Mouse (Mus musculus) heart, embryonic 14.5 days (tissue): ENCODE measurements around the gene Hist3h2ba. TPM values are rescaled to one million over a fixed set of nuclear protein-coding genes. Genes with fewer than 3 reads are reported as not detected.

Experiments
- ATAC-seq: fragments of 200-750 bp; cut with Nextera tagmentation; 2 replicates; pipeline ENCODE4 v1.8.0; 2017; ENCODE audit warnings: low read depth, moderate TSS enrichment; ENCODE audit not compliant: insufficient number of reproducible peaks, insufficient read depth, low FRiP score
- H3K27ac ChIP-seq, 2 experiments: fragments of 200-500 bp in 1 of 2; fragments of 300-500 bp in 1 of 2; sonication (generic) in 1 of 2; replicated peaks in 1 of 2; 2 replicates each; pipeline ENCODE4 v1.5.1; 2012 to 2014; ENCODE audit warnings: low read depth in 2 of 2, low read length in 2 of 2, control low read depth in 1 of 2, mild to moderate bottlenecking in 1 of 2, mixed read lengths in 1 of 2; ENCODE audit not compliant: control insufficient read depth in 1 of 2, insufficient read depth in 1 of 2
- H3K27me3 ChIP-seq: fragments of 300-500 bp; sonication (generic); 2 replicates; pipeline ENCODE4 v1.6.1; 2014; ENCODE audit warnings: mild to moderate bottlenecking, low read length, control low read depth; ENCODE audit not compliant: control insufficient read depth, insufficient read depth
- H3K36me3 ChIP-seq: fragments of 300-500 bp; sonication (generic); 2 replicates; pipeline ENCODE4 v1.6.1; 2014; ENCODE audit warnings: mild to moderate bottlenecking, control low read depth, low read length, mixed read lengths; ENCODE audit not compliant: control insufficient read depth, insufficient read depth
- H3K4me1 ChIP-seq, 2 experiments: fragments of 200-500 bp in 1 of 2; fragments of 300-500 bp in 1 of 2; sonication (generic) in 1 of 2; 2 replicates each; pipeline ENCODE4 v1.6.1; 2012 to 2014; ENCODE audit warnings: low read length in 2 of 2, control low read depth in 1 of 2, mixed read lengths in 1 of 2; ENCODE audit not compliant: control insufficient read depth in 2 of 2, insufficient read depth in 2 of 2
- H3K4me2 ChIP-seq: fragments of 300-500 bp; sonication (generic); 2 replicates; pipeline ENCODE4 v1.6.1; 2014; ENCODE audit warnings: mild to moderate bottlenecking, low read length
- H3K4me3 ChIP-seq, 2 experiments: fragments of 200-500 bp in 1 of 2; fragments of 300-500 bp in 1 of 2; sonication (generic) in 1 of 2; 2 replicates each; pipeline ENCODE4 v1.5.1; 2012 to 2014; ENCODE audit warnings: low read length in 2 of 2, mild to moderate bottlenecking in 2 of 2, control low read depth in 1 of 2, low read depth in 1 of 2, moderate library complexity in 1 of 2; ENCODE audit not compliant: control insufficient read depth in 1 of 2, insufficient read depth in 1 of 2
- H3K9ac ChIP-seq: fragments of 300-500 bp; sonication (generic); 2 replicates; pipeline ENCODE4 v1.6.1; 2014; ENCODE audit warnings: mild to moderate bottlenecking, low read length
- H3K9me3 ChIP-seq: fragments of 300-500 bp; sonication (generic); 2 replicates; pipeline ENCODE4 v1.6.1; 2016; ENCODE audit warnings: low read length, control low read depth; ENCODE audit not compliant: control insufficient read depth
- WGBS: fragments of 180-500 bp; shearing (Covaris S2); extraction: QIAGEN DNeasy Blood & Tissue Kit; methylation state at CpG from one replicate; pipeline ENCODE4 v1.1.7; 2014; 5-methylcytosine and 5-hydroxymethylcytosine counted together
- polyA plus RNA-seq: library from polyadenylated mRNA; unstranded; fragments of >200 nt; fragmentation: Nextera tagmentation; extraction: Ambion mirVana; gene quantifications from 2 replicates; pipeline ENCODE4 v1.2.1, GENCODE M21; 2014

Hist3h2ba gene
- polyA plus RNA-seq, 1 experiment from 2014 or later, result 16.0 TPM

GRCm38 (mm10) chr11:58954420-58955142 lies 5.9 kb downstream of the Hist3h2ba start, which contains the start of the genes Hist3h2a and Trim17:
TSS of gene Hist3h2a (plus strand) at chr11:58954685.
TSS of gene Trim17 (plus strand) at chr11:58954685.
- under 1% methylated on average over 49 of the region's 49 CpGs for WGBS
- H3K4me2 ChIP-seq, result peak within 1 kb of the TSS; percentile 95
- H3K9ac ChIP-seq, result peak within 1 kb of the TSS; percentile 83
- peaks cover 8 to 35% of the 10 kb centered on the region in 2 experiments for H3K4me1 ChIP-seq
- ATAC-seq, result peak; percentile 90
- peaks cover 22% of the 10 kb centered on the region for H3K36me3 ChIP-seq
- peak within 1 kb of the TSS; percentile 96 to 98 for H3K27ac ChIP-seq
- H3K9me3 ChIP-seq, result no peaks in the 10 kb centered on the region
- H3K27me3 ChIP-seq, result peaks cover 7% of the 10 kb centered on the region; the same call in 1 of the 2 replicates
- H3K4me3 ChIP-seq, result peak within 1 kb of the TSS; percentile 57 to 63

- Histone ChIP-seq H3K9me3 (no peaks in the 10 kb centered on the region), H3K27ac (peak overlapping the region; percentile 96 to 98), H3K4me3 (peak overlapping the region; percentile 57 to 63), H3K27me3 (0 out of 2 replicates have a peak, but pooled peaks cover 4% of the 10 kb centered on the region), H3K4me1 (peaks cover 9 to 38% of the 10 kb centered on the region in 2 experiments), H3K36me3 (peaks cover 22% of the 10 kb centered on the region), H3K4me2 (peak overlapping the region; percentile 95), H3K9ac (peak overlapping the region; percentile 83)
- no peak; the same call in 1 of the 2 replicates for ATAC-seq
- under 1% methylated on average over 20 of the region's 20 CpGs for WGBS
Observed at GRCm38 (mm10) chr11:58955143-58955867, 6.6 kb downstream of the Hist3h2ba start.

GRCm38 (mm10) chr11:58955868-58956257 lies 7.1 kb downstream of the Hist3h2ba start:
- H3K4me3 ChIP-seq, result peak overlapping the region; percentile 57 to 63; a peak in 3 of 4 replicates
- peak overlapping the region; percentile 83 for H3K9ac ChIP-seq
- H3K9me3 ChIP-seq, result no peaks in the 10 kb centered on the region
- H3K36me3 ChIP-seq, result peaks cover 22% of the 10 kb centered on the region
- H3K4me2 ChIP-seq, result peak overlapping the region; percentile 95
- H3K4me1 ChIP-seq, result peaks cover 9 to 38% of the 10 kb centered on the region in 2 experiments
- WGBS, result 43% methylated on average over 8 of the region's 8 CpGs
- no peak for ATAC-seq
- H3K27ac ChIP-seq, result peak overlapping the region in 1 of 2 experiments; percentile 96; a peak in 2 of 4 replicates
- 0 out of 2 replicates have a peak, but pooled peaks cover 6% of the 10 kb centered on the region for H3K27me3 ChIP-seq

GRCm38 (mm10) chr11:58957226-58957914 lies 8.7 kb downstream of the Hist3h2ba start:
- H3K4me1 ChIP-seq, result peaks cover 9 to 38% of the 10 kb centered on the region in 2 experiments
- H3K4me3 ChIP-seq, result peak overlapping the region in 1 of 2 experiments; percentile 57; a peak in 2 of 4 replicates
- peaks cover 16% of the 10 kb centered on the region for H3K27me3 ChIP-seq
- peak overlapping the region; percentile 17; the same call in 1 of the 2 replicates for H3K9ac ChIP-seq
- peaks cover 22% of the 10 kb centered on the region for H3K36me3 ChIP-seq
- WGBS, result 84% methylated on average over 5 of the region's 5 CpGs
- no peak overlapping the region for H3K27ac ChIP-seq
- peak overlapping the region; percentile 95 for H3K4me2 ChIP-seq
- no peak for ATAC-seq
- H3K9me3 ChIP-seq, result no peaks in the 10 kb centered on the region

GRCm38 (mm10) chr11:58958536-58958935 lies 9.8 kb downstream of the Hist3h2ba start:
- no peak for ATAC-seq
- Histone ChIP-seq H3K9me3 (no peaks in the 10 kb centered on the region), H3K4me3 (no peak overlapping the region), H3K27ac (no peak overlapping the region), H3K36me3 (peaks cover 22% of the 10 kb centered on the region), H3K4me1 (peaks cover 8 to 31% of the 10 kb centered on the region in 2 experiments), H3K9ac (no peak overlapping the region), H3K27me3 (peaks cover 24% of the 10 kb centered on the region), H3K4me2 (no peak overlapping the region)
- 88% methylated on average over 6 of the region's 6 CpGs for WGBS

GRCm38 (mm10) chr11:58959186-58959825 lies 10.6 kb downstream of the Hist3h2ba start:
- 0 out of 4 replicates have a peak overlapping the region, but pooled peaks of 1 of the 2 experiments have one; percentile 42 for H3K27ac ChIP-seq
- peak overlapping the region; percentile 67 for H3K9ac ChIP-seq
- peaks cover 22% of the 10 kb centered on the region for H3K36me3 ChIP-seq
- no peak for ATAC-seq
- H3K4me3 ChIP-seq, result peak overlapping the region in 1 of 2 experiments; percentile 54; a peak in 2 of 4 replicates
- WGBS, result 32% methylated on average over 15 of the region's 15 CpGs
- peaks cover 28% of the 10 kb centered on the region for H3K27me3 ChIP-seq
- H3K9me3 ChIP-seq, result no peaks in the 10 kb centered on the region
- H3K4me2 ChIP-seq, result peak overlapping the region; percentile 91
- H3K4me1 ChIP-seq, result peaks cover 7 to 27% of the 10 kb centered on the region in 2 experiments
